Mouse (Mus musculus): ENCODE data around the gene Tmem200c.

Tmem200c gene

DNA sequence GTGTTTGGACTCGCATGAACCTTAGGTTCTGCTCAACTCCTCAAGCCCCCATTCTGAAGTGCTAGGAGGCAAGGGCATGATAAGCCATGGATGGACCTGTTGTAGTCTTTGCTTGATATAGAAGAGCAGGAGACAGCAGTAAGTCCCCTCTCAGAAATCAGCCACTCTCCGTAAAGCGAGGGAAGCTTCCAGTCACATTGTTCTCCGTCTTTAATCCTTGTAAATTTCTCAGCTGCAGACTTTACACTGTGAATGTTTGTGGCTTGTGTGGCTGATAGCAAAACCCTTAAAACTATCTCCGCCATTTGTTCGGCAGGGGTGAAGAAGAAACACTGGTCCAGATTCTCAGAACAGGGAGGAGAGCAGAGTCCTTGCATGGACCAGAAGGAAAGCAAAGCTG, at the start of gene Tmem200c:
Tmem200c (plus strand) TSS at position 301 of the 400 bp plus-strand sequence.
- DNase-seq (ENCODE audit: low read depth), result no peak

DNA sequence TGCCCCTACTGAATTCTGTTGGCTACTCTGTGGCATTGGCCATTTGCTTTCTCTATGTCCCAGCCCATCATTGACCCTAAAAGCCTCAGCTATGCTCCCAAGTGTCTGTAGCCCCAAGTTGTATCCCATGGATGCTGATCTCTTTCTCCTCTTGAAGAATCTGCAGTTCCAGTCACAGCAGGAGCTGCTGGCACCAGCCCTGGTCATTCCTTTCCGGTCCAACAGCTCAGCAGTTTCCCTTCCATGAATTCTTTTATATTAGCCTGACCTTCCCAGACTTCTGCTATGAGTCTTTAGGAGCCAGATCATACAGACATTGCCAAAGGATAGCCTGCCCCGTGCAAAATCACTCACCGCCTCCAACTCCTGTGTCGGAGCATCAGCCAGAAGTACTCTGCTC, 32.7 kb upstream of the Tmem200c start:
- DNase-seq (ENCODE audit: low read depth), result no peak

DNA sequence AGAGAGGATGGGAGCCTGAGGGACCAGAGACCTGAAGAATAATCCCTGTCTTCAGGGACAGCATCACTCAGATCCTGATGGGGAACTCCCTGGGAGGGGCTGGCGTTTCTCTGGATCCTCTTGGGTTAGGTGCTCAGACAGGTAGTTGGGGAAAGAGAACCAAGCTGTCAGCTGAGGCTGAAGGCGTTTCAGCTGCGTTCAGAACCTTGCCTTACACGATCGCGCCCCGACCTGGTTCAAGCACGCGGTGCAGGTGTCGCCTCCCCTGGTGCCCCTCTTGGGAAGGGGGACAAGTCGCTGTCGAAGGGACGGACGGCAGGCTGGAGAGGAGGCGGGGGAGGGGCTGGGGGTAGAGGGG, 10.2 kb downstream of the Tmem200c start:
- no peak for DNase-seq (ENCODE audit: low read depth)

DNA sequence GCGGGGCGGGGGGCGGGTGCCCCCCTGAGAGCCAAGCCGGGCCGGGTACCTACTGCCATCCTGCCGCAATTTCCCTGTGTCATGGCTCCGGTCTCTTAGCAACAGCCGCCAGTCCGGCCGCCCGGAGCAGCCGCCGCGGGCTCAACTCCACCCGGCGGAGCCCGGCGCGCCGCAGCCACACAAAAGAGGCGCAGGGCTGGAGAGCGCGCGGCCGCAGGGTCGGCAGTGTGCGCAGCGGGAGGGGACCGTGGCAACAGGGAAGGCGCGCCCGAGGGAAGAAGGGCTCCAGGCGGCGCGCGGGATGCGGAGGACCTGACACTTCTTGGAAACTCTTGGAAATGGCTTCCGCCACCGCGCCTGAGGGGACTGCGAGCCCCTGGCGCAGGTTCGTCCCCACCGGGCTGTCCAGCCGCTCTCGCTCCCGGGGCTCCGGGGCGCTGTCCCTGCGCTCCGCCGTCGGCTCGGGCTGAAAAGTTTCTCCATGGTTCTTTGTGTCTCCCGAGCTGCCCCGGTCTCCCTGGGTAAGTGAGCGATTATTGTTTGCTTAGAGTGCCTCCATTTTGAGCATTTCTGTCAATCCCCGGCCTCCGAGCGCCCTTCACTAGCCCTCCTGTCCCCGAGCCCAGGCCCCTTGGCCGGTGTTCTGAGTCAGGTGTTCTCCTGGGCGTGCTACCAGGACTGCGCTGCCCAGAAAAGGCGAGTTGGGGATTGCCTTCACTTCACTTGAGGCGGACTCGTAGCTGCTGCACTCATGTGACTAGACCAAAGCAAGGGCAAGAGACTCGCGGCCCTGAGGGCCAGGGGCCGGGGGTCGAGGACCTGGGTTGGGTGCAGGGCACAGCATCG, 10.8 kb downstream of the Tmem200c start:
- DNase-seq (ENCODE audit: low read depth), result no peak

DNA sequence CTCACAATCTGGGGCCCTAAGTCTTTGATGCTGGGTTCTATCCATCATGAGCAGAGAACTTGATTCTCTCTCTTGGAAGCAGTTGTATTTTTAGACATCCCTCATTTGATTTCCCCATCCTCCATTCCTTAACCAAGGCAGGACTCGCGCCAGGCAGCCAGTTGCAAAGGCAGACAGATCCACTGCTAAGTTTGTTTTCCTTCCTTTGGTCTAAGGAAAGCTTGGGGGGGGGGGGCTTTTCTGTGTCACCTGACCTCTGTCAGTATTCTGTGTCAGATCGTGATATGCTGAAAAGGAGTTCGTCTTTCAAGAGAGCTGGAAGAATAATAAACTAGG, 11.4 kb downstream of the Tmem200c start:
- no peak for DNase-seq (ENCODE audit: low read depth)

DNA sequence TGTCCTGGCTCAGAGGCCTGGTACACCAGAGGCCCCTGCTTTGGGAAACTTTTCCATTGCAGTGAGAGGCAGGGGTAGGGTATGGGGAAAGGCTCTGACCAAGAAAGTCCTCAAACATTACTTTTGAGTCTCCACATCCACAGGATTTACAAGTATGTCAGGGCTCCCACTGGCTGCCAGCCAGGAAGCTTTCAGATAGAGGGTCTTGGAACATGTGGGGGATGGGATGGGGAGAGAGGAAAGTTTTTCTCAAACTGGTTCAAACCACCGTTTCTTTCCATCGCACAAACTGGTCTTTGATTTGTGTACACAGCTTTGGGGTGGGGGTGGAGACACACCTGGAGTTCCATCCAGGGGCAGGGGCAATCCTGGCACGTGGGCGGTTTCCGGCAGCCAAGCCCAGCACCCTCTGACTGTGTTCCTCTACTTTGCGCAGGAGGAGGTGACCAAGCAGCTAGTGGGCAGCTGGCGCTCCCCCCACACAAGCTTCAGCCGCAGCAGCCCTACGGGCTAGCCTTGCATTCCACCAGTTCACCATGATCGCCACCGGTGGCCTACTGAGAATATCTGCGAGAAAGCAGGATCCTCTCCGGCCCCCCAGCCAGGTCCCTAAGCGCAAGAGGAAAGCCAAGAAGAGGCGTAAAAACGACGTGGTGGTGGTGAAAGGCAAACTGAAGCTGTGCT, 13.6 kb downstream of the Tmem200c start:
- DNase-seq (ENCODE audit: low read depth), result no peak

DNA sequence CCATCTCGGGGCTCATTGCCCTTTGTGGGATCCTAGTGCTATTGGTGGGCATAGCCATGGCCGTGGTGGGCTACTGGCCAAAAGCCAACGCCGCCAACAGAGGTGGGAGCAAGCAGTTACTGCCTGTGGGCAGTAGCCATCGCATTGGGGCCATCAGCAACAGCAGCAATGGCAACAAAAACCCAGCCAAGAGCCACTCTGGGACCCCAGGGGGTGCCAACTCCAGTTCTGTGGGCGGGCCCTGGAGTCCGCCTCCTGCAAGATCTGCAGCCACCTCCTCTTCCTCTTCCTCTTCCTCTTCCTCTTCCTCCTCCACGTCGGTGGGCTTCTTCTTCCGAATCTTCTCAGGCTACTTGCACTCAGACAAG, 14.1 kb downstream of the Tmem200c start:
- no peak for DNase-seq (ENCODE audit: low read depth)

DNA sequence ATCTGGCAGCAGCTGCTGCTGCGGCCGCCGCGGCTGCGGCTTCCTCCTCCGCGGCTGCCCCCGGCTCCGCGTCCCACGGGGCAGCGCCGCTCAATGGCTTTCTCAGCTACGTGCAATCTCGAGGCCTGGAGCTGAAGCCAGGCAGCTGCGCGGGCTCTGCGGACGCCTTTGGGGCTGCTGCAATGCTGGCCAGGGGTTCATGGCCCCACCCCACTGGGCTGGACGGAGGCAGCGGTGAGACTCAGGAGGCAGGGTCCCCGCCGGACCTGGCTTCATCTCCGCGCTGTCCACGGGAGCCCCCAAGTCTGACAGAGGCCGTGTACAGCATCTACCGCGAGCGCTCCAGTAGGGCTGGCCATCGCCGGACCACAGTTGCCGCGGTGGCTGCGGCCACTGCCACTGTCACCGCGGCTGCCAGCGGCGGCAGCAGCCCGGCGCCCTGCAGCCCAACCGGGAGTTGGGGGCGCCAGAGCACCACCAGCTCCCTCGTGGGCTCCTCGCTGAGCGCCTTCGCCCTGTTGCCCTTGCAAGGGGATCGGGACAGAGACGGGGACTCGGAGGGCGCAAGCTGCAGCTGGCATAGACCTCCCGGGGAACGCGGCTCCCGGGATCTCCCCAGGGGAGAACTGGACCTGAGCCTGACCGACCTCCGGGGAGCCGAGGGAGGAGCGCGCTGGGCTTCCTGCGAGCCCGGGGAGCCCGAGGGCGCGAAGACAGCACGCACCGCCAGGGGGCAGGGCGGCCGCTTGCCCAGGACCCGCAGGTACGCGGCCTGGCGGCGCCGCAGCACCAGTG, 14.9 kb downstream of the Tmem200c start:
- no peak for DNase-seq (ENCODE audit: low read depth)

DNA sequence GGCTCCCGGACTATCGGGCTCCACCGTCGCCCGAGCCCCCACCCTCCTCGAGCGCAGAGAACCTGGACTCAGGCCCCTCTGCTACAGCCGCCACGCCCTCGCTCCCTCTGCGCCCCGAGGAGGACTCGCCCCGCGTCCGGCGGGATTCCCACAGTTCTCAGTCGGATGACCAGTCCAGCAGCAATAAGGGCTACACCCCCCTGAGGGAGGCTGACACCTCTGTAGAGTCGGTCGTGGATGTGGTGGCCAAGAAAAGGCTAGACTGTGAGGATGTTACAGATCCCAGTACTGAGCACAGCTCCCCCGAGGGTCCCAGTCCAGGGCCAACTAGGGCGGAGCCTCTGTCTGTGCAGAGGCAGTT, 15.4 kb downstream of the Tmem200c start:
- DNase-seq (ENCODE audit: low read depth), result no peak

DNA sequence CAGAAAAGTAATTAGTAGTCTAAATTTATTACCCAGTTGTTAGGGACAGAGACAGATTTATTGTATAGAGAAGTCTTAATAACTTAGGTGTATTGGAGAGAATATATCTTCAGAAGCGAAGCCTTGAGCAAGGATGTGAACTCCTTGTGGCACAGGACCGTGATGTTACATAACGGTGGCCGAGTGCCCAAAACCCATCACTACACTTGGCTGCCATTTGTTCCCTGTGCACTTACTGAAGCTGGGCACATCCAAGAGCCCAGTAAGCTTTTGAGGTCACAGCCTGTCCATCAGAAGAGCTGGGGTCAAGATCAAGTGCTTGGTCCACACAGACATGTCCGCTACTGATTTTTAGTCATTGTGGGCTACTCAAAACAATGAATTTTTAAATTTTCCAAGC, 19.5 kb downstream of the Tmem200c start:
- DNase-seq (ENCODE audit: low read depth), result no peak

DNA sequence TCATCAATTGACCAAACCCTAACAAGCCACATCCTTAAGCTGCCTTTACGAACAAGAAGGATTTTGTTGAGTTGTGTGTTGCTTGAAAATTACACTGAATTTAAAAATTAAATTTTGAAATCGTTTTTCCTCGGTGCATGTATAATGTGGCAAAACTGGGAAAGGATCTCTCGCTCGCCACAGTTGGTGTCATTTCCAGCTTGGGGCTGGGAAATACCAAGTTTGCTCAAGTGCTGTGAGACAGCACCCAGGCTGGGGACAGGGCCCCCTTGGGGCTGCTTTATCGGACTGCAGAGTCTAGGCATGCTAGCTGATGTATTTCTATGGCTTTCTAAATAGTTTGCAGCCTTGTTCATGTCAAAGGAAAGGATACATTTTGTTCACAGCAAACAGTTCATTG, 22.3 kb downstream of the Tmem200c start:
- DNase-seq (ENCODE audit: low read depth), result no peak

DNA sequence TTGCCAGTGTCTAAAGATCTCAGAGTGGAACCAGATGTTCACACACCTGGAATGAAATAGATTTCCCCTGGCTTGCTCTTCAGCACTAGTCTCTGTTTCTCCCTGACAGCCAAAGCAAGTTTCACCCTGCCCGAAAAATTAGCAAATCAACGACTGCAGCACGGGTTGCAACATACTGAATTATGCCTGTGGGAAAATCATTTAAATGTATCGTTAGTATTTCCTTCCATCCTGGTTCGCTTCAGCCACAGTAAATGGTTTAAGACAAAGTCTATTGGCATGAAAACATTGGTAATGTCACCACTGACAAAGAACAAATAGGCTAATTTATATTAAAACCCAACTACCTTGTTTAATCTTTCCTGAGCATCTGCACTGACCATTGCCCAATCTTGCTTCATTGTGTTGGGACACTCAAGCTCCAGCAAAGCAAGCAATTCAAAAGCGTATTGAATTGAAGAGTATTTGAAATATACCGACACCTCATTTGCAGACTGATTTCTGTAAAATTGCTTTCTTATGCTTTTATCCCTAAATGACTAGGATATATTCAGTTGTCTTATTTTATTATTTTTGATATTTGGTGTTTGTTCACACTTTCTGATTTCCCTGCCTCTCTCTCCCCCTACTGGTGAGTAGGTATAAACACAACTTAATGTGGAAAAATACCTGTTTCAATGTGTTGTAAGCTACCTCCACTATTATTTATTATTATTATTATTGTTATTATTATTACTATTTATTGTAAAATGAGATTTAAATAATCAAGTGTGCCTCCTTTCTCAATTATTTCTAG, 25.9 kb downstream of the Tmem200c start:
- no peak for DNase-seq (ENCODE audit: low read depth)

DNA sequence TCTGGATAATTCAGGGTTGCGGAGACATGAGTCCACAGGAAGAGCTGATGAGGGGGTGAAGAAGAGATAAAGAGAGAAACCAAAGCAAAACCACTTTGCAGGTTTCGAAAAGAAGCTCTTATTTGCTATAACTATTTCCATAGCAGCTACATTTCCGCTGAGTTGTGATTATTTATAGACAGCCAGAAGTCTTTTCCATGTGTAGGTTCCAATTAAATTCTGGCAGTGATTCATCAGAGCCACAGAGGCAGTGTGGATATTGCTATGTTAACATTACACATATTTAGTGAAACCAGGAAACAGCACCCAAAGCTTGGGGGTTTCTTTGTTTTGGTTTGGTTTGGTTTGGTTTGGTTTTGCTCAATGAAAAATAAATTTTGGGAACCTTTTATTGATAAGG, 37.8 kb downstream of the Tmem200c start:
- DNase-seq (ENCODE audit: low read depth), result no peak

DNA sequence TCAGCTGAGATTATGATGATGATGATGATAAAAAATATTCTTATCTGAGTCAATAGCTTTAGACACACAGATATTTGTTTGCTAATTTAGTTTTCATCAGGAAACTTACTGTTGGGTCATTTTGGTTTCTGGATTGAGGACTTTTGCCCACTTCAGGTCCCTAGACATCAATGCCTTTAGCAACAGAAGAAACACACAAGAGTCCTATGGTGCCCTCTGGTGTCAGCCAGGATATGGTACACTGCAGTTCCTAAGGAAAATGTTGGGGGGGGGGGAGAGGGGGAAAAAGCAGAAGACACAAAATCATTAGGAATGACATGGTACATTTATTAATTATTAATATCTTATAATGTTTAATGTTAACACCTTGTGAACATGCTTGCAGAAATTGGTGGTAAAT, 42.0 kb downstream of the Tmem200c start:
- DNase-seq (ENCODE audit: low read depth), result no peak

DNA sequence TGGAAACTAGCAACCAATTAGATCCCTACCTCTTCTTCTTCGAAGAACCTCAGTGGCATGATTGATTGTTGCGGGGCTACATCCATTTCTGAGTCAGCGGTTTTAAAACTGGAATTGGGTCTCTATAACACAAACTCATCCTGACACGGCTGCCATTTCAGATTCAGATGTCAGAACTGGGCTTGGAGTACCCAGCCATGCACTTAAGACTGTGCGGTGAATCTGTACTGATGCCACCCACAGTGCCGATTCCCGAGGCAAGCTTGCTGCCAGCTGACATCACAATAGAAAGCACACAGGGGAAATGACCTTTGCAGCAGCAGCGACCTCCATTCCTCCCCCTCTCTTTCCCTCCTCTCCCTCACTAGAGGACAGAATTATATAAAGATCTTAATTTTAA, 47.6 kb downstream of the Tmem200c start:
- no peak for DNase-seq (ENCODE audit: low read depth)

DNA sequence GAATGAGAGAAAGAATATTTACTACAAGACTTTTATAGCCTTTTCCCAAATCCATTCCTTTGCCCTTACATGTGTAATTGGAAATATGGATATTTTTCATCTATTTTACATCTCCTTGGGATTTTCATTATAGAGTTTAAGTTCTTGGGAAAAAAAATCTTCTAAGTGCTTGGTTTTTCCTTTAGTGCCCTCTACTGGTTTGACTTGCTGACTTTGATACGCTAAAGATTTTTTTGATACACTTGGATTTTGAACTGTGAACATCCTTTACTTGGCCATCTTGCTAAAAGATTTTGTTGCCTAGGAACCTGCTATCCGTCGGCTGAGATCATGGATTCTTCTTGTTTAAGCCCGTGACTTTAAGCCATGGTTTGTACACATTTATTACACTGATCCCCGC, 48.8 kb downstream of the Tmem200c start:
- DNase-seq (ENCODE audit: low read depth), result no peak

DNA sequence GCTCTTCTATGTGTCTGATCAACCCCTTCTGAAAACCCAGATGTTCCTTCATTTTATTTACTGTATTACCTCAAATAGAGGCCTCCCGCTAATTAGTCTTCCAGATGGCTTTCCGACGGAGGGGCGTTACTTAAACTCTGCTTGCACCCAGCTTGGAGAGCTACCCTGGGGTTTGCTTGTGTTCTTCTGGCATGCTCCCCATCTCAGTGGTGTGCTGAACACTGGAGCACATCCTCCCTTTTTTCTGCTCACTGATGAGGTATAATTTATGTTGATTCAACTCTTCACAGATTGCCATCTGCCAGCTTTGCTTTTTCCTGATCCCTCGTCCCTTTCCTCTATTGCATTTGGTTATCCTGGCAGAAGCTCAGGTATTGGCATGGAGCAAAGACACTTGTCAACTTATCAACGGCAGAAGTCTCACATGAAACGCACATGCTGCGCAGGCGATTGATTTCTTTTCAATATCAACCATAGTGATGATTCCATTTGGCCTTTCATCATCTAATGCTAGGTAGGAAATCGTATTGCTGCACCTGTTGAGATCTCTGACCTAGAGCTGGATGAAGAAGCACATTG, 49.6 kb downstream of the Tmem200c start:
- DNase-seq (ENCODE audit: low read depth), result no peak

DNA sequence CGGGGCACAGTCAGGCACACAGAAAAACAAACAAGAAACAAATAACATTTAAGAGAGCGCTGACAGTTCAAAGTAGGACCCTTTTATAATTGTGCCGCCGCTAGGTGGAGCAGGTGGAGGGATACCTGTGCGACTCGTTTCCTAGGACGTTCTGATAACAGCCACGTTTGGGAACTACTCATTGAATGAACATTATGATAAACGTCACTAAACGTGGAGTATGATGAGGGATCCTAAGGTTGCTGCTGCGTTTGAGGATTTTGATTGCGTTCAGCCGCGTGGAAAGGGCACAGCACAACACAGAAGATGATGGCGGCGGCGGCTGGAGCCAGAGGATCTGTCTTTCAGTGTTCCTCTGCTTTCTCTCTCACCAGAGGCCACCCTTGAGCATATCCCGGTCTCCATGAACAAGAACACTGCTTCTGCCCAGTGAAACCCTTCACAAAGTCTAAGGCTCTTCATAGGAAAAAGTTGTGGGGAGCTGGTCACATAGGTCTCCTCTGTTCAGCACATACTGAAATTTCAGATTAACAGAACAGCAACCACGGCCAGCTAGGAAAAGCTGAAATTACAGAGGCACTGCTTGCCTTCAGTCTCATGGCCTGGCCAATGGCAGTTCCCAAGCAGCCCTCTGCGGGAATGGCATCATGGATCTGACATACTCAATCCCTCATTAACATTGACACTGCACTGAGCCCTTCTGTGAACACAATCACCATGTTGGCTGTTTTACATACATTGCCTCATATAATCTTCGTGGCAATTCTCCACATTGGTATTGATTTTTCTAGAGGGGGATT, 55.5 kb downstream of the Tmem200c start:
- no peak for DNase-seq (ENCODE audit: low read depth)

DNA sequence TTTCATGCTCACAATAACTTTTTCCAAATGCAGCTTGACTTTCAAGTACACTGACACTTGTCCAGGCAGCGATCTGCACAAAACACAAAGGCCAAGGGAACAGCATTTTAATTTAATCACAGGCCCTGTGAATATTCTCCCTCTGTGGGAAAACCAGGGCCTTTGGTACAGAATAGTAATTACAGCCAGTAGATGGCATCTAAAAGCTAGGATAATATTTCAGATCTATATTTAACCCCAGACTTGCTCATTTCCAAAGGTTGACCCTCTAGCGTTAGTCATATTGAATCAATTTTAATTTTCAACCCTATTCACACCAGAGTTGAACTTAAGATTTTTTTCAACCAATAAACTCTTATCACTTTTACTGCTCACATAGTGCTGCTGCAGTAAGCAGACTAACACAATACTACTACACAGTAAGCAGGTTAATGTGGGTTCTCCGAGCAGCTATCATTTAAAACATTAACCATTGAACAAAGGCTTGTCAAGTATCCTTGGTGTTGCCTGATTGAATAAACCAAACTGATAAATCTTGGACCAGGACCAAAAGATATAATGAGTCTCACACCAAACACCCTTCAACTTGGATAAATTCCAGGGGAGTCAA, 57.2 kb downstream of the Tmem200c start:
- DNase-seq (ENCODE audit: low read depth), result no peak

DNA sequence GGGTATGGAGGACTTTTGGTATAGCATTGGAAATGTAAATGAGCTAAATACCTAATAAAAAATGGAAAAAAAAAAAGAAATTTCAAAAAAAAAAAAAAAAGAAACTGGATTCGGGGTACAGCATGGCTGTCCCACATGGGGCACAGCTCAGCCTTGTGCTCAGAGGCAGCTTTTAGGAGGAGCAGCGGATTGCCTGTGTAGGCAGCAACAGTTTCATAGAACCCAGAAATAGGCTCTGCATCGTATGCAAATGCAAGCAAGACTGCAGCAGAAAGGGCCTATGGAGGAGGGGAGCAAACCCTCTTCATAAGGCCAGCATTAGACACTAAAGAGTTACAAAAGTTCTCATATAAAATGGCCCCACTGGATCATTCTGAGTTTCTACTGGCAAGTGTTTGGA, 64.2 kb downstream of the Tmem200c start:
- DNase-seq (ENCODE audit: low read depth), result no peak

Measured in c-Kit-positive CD71-negative TER-119-negative erythroid progenitor cells, embryonic 14.5 days (primary cell).